Mouse (Mus musculus) midbrain, embryonic 14.5 days (tissue): ENCODE data around the gene Cilp. TPM values are rescaled to one million over a fixed set of nuclear protein-coding genes. Genes with fewer than 3 reads are reported as not detected.

Experiments used
- ATAC-seq: fragments of 200-750 bp; cut with Nextera tagmentation; 2 replicates; pipeline ENCODE4 v1.8.0; 2017; ENCODE audit warnings: moderate number of reproducible peaks, moderate library complexity; ENCODE audit not compliant: low FRiP score, low TSS enrichment
- DNase-seq: peaks from one replicate; pipeline ENCODE4 v3.0.0-alpha.2; 2015
- H3K27ac ChIP-seq: fragments of 300-500 bp; sonication (generic); replicated peaks from 2 replicates; pipeline ENCODE4 v1.5.1; 2014; ENCODE audit warnings: mild to moderate bottlenecking, low read depth, low read length, moderate library complexity
- H3K27me3 ChIP-seq: fragments of 300-500 bp; sonication (generic); 2 replicates; pipeline ENCODE4 v1.6.1; 2014; ENCODE audit warnings: low read length, control low read depth, mixed read lengths; ENCODE audit not compliant: control insufficient read depth, insufficient read depth
- H3K36me3 ChIP-seq: fragments of 300-500 bp; sonication (generic); 2 replicates; pipeline ENCODE4 v1.6.1; 2014; ENCODE audit warnings: low read length, control low read depth; ENCODE audit not compliant: control insufficient read depth, insufficient read depth
- H3K4me1 ChIP-seq: fragments of 300-500 bp; sonication (generic); 2 replicates; pipeline ENCODE4 v1.6.1; 2014; ENCODE audit warnings: mild to moderate bottlenecking, antibody characterized with exemption, low read length, control low read depth; ENCODE audit not compliant: control insufficient read depth, insufficient read depth
- H3K4me2 ChIP-seq: fragments of 300-500 bp; sonication (generic); 2 replicates; pipeline ENCODE4 v1.6.1; 2014; ENCODE audit warnings: mild to moderate bottlenecking, low read length, moderate library complexity
- H3K4me3 ChIP-seq: fragments of 300-500 bp; sonication (generic); replicated peaks from 2 replicates; pipeline ENCODE4 v1.5.1; 2014; ENCODE audit warnings: low read depth, low read length
- H3K9ac ChIP-seq: fragments of 300-500 bp; sonication (generic); replicated peaks from 2 replicates; pipeline ENCODE4 v1.6.1; 2014; ENCODE audit warnings: mild to moderate bottlenecking, low read length, moderate library complexity
- H3K9me3 ChIP-seq: fragments of 300-500 bp; sonication (generic); 2 replicates; pipeline ENCODE4 v1.6.1; 2016; ENCODE audit warnings: low read length, control low read depth, mixed read lengths; ENCODE audit not compliant: control insufficient read depth
- WGBS: fragments of 180-500 bp; shearing (Covaris S2); extraction: QIAGEN DNeasy Blood & Tissue Kit; methylation state at CpG from one replicate; pipeline ENCODE4 v1.1.7; 2014; 5-methylcytosine and 5-hydroxymethylcytosine counted together
- polyA plus RNA-seq: library from polyadenylated mRNA; unstranded; fragments of >200 nt; fragmentation: Nextera tagmentation; extraction: Ambion mirVana; gene quantifications from 2 replicates; pipeline ENCODE4 v1.2.1, GENCODE M21; 2014

Gene Cilp
- polyA plus RNA-seq, 1 experiment from 2014 or later: 0.17 TPM

GRCm38 (mm10) chr9:65240587-65240986 is 24.4 kb upstream of the Cilp start:
- peaks cover 4% of the 10 kb centered on the region; the same call in 1 of the 2 replicates for H3K36me3 ChIP-seq
- H3K9me3 ChIP-seq: no peaks in the 10 kb centered on the region
- 56% methylated on average over 3 of the region's 3 CpGs for WGBS
- no peak overlapping the region for H3K9ac ChIP-seq
- no peaks in the 10 kb centered on the region for H3K4me1 ChIP-seq
- no peaks in the 10 kb centered on the region for H3K27me3 ChIP-seq
- H3K4me2 ChIP-seq: no peak overlapping the region
- H3K27ac ChIP-seq: 0 out of 2 replicates have a peak overlapping the region, but pooled peaks have one; percentile 14
- peak; percentile 21 for DNase-seq
- no peak overlapping the region for H3K4me3 ChIP-seq
- ATAC-seq: no peak

- Histone ChIP-seq H3K9ac (no peak overlapping the region), H3K27ac (no peak overlapping the region), H3K4me3 (no peak overlapping the region), H3K4me2 (no peak overlapping the region), H3K4me1 (no peaks in the 10 kb centered on the region), H3K9me3 (no peaks in the 10 kb centered on the region), H3K36me3 (no peaks in the 10 kb centered on the region), H3K27me3 (no peaks in the 10 kb centered on the region)
- DNase-seq (no peak), ATAC-seq (no peak)
- WGBS: 76% methylated on average over 5 of the region's 5 CpGs
Measured at GRCm38 (mm10) chr9:65241973-65242372, 23.0 kb upstream of the Cilp start.

GRCm38 (mm10) chr9:65243249-65243648 is 21.7 kb upstream of the Cilp start:
- H3K4me2 ChIP-seq: no peak overlapping the region
- 54% methylated on average over 4 of the region's 4 CpGs for WGBS
- no peaks in the 10 kb centered on the region for H3K9me3 ChIP-seq
- H3K9ac ChIP-seq: no peak overlapping the region
- no peaks in the 10 kb centered on the region for H3K4me1 ChIP-seq
- no peak overlapping the region for H3K4me3 ChIP-seq
- H3K27me3 ChIP-seq: no peaks in the 10 kb centered on the region
- ATAC-seq: no peak
- DNase-seq: peak; percentile 7
- H3K36me3 ChIP-seq: no peaks in the 10 kb centered on the region
- H3K27ac ChIP-seq: 0 out of 2 replicates have a peak overlapping the region, but pooled peaks have one; percentile 0

- no peak overlapping the region for H3K9ac ChIP-seq
- H3K4me3 ChIP-seq: no peak overlapping the region
- no peaks in the 10 kb centered on the region for H3K36me3 ChIP-seq
- no peaks in the 10 kb centered on the region for H3K4me1 ChIP-seq
- H3K27ac ChIP-seq: no peak overlapping the region
- H3K9me3 ChIP-seq: no peaks in the 10 kb centered on the region
- ATAC-seq (no peak), DNase-seq (no peak)
- H3K27me3 ChIP-seq: no peaks in the 10 kb centered on the region
- 59% methylated on average over 9 of the region's 9 CpGs for whole genome bisulfite sequencing
- no peak overlapping the region for H3K4me2 ChIP-seq
Measured at GRCm38 (mm10) chr9:65244036-65244806, 20.8 kb upstream of the Cilp start.

GRCm38 (mm10) chr9:65247502-65248376 is 17.2 kb upstream of the Cilp start:
- no peak for ATAC-seq
- no peak overlapping the region for H3K27ac ChIP-seq
- H3K27me3 ChIP-seq: no peaks in the 10 kb centered on the region
- H3K4me2 ChIP-seq: no peak overlapping the region
- WGBS: 74% methylated on average over 16 of the region's 16 CpGs
- no peaks in the 10 kb centered on the region for H3K4me1 ChIP-seq
- H3K4me3 ChIP-seq: no peak overlapping the region
- no peak overlapping the region for H3K9ac ChIP-seq
- no peaks in the 10 kb centered on the region for H3K36me3 ChIP-seq
- no peaks in the 10 kb centered on the region for H3K9me3 ChIP-seq
- DNase-seq: no peak

GRCm38 (mm10) chr9:65248377-65248690 is 16.6 kb upstream of the Cilp start:
- 88% methylated on average over 5 of the region's 5 CpGs for WGBS
- no peak for ATAC-seq

GRCm38 (mm10) chr9:65252026-65252425 is 13.0 kb upstream of the Cilp start:
- 82% methylated on average over 3 of the region's 3 CpGs for WGBS
- ATAC-seq (no peak), DNase-seq (no peak)
- no peak overlapping the region for H3K9ac ChIP-seq
- H3K36me3 ChIP-seq: no peaks in the 10 kb centered on the region
- H3K4me3 ChIP-seq: no peak overlapping the region
- H3K4me1 ChIP-seq: no peaks in the 10 kb centered on the region
- no peaks in the 10 kb centered on the region for H3K27me3 ChIP-seq
- no peak overlapping the region for H3K4me2 ChIP-seq
- H3K9me3 ChIP-seq: no peaks in the 10 kb centered on the region
- no peak overlapping the region for H3K27ac ChIP-seq

More at GRCm38 (mm10) chr9:65248377-65248690, 16.6 kb upstream of the Cilp start:
- Histone ChIP-seq H3K4me1 (no peaks in the 10 kb centered on the region), H3K9me3 (no peaks in the 10 kb centered on the region), H3K4me3 (no peak overlapping the region), H3K9ac (no peak overlapping the region), H3K4me2 (no peak overlapping the region), H3K36me3 (no peaks in the 10 kb centered on the region), H3K27me3 (no peaks in the 10 kb centered on the region), H3K27ac (no peak overlapping the region)
- no peak for DNase-seq

GRCm38 (mm10) chr9:65255906-65256600 is 8.9 kb upstream of the Cilp start:
- H3K27ac ChIP-seq: no peak overlapping the region
- no peaks in the 10 kb centered on the region for H3K36me3 ChIP-seq
- H3K4me3 ChIP-seq: no peak overlapping the region
- no peaks in the 10 kb centered on the region for H3K4me1 ChIP-seq
- no peak for ATAC-seq
- no peak overlapping the region for H3K9ac ChIP-seq
- no peak for DNase-seq
- H3K27me3 ChIP-seq: no peaks in the 10 kb centered on the region
- 68% methylated on average over 11 of the region's 11 CpGs for WGBS
- H3K4me2 ChIP-seq: no peak overlapping the region
- H3K9me3 ChIP-seq: no peaks in the 10 kb centered on the region
